Mouse (Mus musculus): ENCODE measurements around the gene Efna1. TPM values are rescaled to one million over a fixed set of nuclear protein-coding genes. Genes with fewer than 3 reads are reported as not detected.
A peak's percentile ranks its signal among the peaks of the same experiment; 100 is the strongest.

The Efna1 gene
- polyA plus RNA-seq, 2 experiments from 2014 or later: not detected

- ATAC-seq: no peak
Measured at GRCm38 (mm10) chr3:89278107-89278506, 2.8 kb downstream of the Efna1 start.

DNA sequence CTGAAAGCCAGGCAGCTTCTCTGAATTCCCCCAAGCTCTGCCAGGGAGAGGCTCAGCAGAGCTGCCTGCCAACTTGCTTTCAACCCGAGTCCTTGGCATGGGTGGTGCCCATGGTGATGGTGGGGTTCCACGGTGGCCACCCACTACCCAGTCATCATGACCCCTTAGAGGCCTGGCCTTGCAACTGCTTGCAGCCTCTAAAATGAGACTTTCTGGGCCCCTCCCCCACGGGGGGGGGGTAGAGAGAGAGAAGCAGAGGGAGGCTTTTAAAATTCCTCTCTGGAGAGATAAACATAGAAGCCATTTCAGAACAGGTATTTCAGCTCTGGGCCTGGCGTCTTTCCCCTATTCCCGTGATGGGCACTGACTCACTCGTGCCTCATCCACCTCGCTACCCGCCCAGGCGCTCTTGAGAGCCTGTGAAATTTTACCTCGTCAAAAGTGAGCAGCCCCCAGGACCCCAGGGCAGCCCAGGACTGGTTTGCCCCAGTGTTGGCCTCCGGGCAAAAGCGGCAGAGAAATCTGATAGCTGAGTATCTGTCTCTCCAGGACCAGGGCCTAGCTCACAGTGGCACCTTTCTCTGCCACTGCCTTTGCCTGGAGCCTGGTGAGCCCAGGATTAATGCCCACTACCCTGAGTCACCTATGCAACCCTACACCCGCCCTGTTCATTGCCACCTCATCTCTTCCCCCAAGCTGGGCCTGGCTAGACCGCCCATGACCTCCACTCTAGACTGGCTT lies 3.5 kb downstream of the Efna1 start:
- no peak for ATAC-seq

DNA sequence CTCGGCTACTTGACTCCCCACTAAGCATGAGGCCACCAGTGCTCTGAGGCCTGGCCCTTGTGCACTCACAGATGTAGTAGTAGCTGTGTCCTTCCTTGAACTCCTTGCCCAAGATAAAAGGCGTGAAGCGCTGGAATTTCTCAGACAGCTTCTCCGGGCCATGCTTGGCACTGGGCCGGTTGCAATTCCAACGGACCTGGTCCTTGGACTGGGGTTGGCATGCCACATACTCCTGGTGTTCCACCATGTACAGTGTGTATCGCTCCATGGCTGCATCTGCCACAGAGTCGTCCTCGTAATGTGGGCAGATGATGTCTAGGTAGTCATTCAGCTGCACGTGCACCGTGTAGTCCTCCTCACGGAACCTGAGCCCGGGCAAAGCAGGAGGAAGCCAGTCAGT lies 4.9 kb downstream of the Efna1 start:
- no peak for ATAC-seq

DNA sequence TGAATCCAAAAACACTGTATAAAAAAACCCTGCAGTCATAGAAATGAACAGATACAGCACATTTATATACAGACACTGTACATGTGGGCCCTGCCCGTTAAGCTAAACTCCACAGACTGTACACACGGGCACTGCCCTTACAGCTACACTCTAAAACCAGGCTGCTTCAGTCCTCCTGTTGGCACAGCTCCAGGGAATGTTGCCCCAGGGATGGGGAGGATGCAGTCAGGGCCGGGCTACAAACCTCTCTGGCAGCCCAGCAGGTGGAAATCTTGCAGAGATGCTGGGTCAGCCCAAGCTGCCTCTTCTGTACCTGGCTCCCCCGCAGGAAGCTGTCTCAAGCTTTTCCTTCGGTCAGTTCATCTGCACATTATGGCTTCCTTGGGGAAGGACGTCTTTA lies 9.2 kb downstream of the Efna1 start:
- no peak for ATAC-seq

DNA sequence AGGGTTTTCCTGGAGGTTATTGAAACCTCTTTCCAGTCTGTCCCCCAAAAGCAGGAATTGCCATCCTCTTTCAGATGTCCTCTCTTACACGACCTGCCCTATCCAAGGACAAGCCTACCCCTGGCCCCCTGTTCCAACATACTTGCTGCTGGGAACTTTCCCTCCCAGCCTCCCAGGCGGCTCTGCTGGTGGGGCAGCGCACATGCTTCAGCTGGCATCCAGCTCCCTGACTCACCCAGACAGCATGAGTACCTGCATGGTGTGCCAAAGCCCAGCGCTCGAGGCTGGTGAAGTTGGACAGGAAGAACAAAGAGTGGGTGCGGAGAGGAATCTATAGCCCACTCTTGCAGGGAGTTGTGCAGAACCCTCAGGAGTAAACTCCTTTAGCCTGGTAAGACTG lies 10.1 kb downstream of the Efna1 start:
- ATAC-seq: no peak

DNA sequence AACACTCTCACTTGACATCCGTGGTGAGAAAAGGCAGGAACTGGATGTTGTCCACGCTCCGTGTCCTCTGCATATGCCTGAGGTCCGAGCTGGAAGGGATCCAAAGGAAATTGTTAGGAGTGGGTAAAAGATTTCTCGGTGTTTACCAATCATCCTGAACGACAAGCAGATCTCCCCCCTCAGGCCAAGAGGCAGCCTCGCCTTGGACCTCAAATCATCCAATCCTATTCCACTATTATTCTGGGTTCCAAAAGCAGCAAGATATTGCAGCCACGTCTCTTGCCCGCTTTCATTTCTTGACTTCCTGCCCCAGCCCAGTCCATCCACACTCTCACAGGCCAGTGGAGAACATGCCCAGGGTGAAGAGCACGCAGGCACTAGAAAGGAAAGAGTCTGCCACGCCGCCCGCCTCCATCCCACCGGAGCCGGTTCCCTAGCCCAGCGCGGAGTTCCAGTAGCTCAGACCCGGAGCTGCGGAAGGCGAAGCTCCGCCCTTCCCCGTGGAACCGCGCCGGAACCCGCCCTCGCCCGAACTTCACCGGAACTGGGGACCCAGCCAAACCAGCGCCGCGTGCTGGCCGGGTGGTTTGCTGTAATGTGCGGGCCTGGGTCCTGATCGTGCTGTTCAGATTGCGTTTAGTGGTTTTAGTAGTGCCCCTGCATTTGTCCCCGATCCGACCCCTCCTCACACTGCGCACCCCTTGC lies 10.7 kb downstream of the Efna1 start, which contains the start of gene Slc50a1:
Gene Slc50a1 (minus strand): TSS at position 520 of the 705 bp plus-strand sequence.
- ATAC-seq: peak; percentile 76

GRCm38 (mm10) chr3:89268916-89269315 lies 12.0 kb downstream of the Efna1 start:
- ATAC-seq: no peak

GRCm38 (mm10) chr3:89266439-89266893 lies 14.5 kb downstream of the Efna1 start:
- peak; percentile 94 for ATAC-seq

DNA sequence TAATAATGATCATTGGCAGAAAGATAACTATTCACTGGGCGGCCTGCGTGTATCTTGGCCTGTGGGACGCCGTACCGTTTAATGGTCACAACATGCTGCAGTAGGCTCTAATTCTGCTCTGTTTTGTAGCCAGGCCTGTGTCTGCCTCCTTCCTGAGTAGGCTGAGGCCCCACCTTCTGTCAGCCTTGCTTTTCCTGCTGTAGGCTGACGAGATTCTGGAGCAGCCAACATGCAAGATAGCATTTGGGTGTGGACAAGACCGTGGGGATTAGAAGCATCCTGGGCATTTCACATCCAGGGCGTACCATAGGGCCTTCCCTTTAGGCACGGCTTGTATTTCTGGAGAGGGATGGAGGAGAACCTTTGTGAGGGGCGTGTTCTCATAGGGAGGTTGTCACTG lies 18.5 kb downstream of the Efna1 start:
- ATAC-seq: no peak

GRCm38 (mm10) chr3:89260211-89260610 lies 20.7 kb downstream of the Efna1 start:
- ATAC-seq: no peak

GRCm38 (mm10) chr3:89259076-89259475 lies 21.9 kb downstream of the Efna1 start, which contains the start of gene Dpm3:
Gene Dpm3, plus strand, starts transcription at chr3:89259358.
- ATAC-seq: no peak

DNA sequence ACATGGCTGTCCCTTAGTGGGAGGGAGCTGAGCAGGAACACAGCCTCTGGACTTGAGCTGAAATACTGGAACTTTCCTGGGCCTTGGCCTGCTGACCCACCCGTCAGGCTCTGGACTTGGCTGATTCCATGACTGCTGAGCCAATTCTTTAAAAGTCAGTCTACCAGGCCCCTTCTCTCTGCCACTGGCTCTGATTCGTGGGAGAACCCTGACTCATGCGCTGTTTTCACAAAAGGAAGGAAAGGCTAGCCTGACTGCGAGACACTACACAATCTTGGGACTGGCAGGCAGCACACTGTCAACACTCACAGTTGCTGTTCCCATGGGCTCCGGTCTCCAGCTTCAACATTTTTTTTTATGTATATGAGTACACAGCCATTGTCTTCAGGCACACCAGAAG lies 24.8 kb downstream of the Efna1 start:
- ATAC-seq: no peak

GRCm38 (mm10) chr3:89254994-89255393 lies 25.9 kb downstream of the Efna1 start:
- no peak for ATAC-seq

DNA sequence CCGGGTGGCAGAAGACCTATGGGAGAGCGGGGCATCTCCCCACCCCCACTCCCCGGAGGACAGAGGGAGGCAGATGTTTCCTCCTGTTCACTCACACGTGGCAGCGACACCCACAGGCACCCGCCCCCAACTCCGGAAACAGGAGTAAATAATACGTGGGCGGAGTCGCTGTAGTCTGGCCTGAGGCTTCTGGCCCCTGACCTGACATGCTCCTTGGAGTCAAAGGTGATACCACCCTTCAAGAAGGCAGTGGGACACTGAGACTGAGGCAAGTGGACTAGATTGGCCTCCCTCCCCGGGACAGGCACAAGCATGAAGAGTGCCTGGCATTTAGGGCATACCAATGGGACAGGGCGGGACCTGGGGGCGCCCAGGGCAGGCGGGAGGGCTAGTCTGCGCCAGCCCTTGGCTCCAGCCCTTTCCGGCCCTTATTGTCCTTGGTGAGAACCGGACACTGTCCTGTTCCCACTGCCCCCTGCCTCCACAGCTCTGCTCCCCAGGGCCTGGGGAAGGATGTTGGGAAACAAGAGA lies 29.5 kb downstream of the Efna1 start:
- ATAC-seq: peak; percentile 48

DNA sequence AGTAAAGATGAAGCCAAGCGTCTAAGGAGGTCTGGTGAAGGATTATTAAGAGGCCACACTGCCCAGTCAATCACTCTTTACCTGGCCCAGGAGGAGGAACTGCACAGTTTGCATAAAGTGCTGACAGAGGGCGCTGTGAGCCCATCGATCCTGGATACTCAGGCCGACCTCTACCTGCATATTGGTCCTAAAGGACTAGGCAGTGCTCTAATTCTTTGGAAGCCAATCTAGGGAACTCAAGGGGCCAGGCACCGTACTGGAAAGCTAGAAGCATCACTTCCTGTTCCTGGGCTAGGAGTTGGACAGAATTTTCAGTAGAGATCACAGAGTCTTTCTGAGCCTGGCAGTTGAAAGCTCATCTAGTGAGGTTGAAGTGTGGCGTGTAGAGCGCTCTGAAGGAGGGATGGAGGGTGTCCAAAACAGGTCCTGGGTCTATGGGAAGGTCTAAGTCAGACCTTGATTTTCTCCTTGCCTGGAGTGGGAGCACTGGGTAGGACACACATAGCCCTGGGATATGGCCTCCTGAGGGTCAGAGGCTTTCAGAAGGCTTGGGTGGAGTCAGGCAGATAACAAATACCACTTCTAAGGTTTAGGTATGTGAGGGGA lies 30.4 kb downstream of the Efna1 start:
- peak; percentile 28 for ATAC-seq

DNA sequence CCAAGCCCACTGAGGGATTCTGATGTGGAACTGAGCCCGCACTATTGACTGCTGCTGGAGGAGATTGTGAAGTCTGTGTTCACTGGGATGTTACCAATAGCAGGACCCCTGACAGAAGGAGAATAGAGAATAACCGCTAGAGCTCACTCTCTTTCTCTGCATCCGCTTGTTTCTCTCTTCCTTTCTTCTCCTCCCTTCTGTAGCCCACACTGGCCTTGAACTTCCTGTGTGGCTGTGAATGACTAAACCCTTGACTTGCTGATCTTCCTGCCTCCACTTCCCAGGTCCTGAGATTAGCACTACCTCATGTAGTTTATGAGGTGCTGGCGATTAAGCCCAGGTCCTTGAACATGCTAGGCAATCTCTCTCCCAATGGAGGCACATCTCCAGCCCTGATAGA lies 33.5 kb downstream of the Efna1 start:
- no peak for ATAC-seq

DNA sequence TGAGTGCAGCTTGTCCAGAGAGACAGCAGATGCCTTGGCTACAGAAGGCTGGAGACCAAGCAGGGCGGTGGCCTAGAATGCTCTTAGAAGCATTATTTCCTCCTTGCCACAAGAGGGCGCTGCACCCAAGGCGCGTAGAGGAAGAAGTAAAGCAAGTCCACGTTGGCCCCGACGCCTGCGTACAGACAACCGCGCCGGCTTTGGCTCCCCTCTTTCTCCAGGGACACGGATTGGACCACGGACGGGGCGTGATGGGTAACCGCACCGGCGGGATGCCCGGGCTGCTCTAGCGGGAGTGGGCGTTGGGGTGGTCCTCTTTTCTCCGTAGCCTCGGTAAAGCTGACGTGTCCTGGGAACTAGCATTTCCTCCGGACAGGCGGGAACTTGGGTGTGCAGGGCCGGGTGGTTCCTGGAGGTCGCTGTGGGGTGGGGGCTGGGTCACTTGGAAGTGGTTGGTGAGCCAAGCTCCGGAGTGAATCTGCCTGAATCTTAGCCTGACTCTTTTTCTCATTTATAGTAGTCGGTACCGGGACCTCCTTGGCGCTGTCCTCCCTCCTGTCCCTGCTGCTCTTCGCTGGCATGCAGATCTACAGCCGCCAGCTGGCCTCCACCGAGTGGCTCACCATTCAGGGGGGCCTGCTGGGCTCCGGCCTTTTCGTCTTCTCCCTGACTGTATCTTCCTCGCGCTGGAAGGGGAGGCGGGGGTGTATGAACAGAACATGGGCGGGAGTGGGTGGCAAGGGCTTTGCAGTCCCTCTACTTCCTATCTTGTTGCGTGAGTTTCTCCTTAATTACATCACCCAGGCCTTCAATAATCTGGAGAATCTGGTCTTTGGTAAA lies 34.5 kb downstream of the Efna1 start, which contains the start of gene Trim46:
Gene Trim46 (minus strand): TSS at position 49 of the 840 bp plus-strand sequence.
- ATAC-seq: peak; percentile 82

GRCm38 (mm10) chr3:89245688-89246171 lies 35.2 kb downstream of the Efna1 start, which contains the start of gene Krtcap2:
Gene Krtcap2, plus strand, starts transcription at chr3:89245966.
- peak; percentile 3 for ATAC-seq

- ATAC-seq: peak; percentile 1
Measured at GRCm38 (mm10) chr3:89244982-89245687, 35.8 kb downstream of the Efna1 start.

DNA sequence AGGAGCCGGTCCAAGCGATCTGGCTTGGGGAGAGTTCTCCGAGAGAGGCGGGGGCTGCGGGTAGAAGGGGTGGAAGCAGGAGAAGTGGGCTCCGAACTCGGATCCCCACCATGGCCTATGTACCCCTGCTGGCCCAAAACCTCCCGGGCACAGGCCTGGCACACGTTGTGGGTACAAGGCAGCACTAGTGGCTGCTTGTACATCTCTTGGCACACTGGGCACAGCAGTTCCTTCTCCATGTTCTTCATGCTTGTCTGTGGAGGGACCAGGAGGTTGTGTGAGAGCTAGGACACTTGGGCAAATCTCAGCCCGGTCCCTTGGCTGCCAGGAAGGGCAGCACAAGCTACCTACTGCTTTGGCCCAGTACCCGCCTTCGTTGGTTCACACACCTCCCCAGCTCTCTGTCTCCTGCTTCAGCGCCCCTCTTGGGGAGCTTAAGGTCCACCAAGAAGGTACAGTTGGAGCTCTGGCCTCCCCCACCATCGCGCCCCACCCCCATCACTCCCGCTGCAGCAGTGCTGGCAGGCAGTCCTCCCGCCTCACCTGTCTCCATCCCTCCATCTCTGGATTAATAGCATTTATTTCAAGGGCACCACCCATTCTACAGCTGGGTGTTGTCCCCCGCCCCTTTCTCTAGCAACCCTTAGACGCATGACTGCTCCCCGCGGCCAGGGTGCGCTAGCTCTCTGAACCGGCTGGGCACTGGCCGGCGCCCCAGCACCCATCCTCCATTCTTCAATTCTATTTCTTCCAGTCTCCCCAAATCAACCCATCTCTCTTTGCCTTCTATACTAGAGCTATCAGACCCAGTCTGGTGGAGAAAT lies 36.6 kb downstream of the Efna1 start:
- peak; percentile 25 for ATAC-seq

Data from CD4-positive, CD25-positive, alpha-beta regulatory T cell, adult 4 months (primary cell).